Mouse (Mus musculus): ENCODE measurements around the gene Nucb1.
A peak's percentile ranks its signal among the peaks of the same experiment; 100 is the strongest.
"Not testable (repeated sequence)": the region's sequence is repeated elsewhere in the genome, so short reads cannot be mapped to it uniquely, and the experiment has no call there.

Gene Nucb1

DNA sequence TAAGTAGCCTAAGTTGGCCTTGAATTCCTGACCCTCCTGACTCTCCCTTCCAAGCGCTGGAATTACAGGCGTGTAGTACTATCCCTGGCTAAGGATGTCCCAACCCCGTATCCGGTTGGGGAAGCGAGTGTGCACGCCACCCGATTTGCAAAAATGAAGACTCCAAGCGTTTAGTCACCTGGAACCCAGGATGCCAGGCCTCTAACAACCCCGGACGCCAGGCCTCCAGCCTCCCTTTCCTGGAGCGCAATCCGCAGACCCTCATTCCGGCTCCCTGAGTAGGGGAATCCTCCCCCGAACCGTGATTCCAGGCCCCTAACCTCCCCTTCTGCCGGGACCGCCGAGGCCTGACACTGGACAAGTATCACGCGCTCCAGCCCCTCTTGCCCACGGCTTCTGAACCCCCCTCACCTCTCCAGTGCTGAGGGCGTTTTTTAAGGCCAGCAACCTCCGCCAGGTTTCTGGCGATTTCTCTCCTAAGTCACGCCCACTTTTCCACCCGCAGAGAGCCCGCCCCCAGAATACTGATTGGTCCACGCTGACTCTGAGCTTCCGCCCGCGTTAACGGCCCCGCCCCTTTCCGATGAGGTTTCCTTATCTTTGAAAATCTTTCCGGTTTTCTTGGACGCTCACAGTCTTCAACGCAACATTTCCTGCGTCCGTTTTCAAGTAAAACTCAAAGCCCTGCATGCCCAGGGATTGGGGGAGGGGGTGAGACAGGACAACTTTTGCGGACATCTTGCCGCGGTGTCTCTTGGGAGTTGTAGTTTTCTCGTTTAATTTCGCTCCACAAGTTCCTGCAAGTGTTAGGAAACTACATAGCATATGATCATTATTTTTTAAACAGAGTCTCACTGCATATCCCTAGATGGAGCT, at the start of gene Nucb1:
Nucb1 (minus strand) TSS at position 495 of the 876 bp plus-strand sequence.
- peak; percentile 88 for DNase-seq (ENCODE audit: extremely low read depth, insufficient read length, low spot score)

GRCm38 (mm10) chr7:45558907-45559306, 48.7 kb upstream of the Nucb1 start:
- DNase-seq (ENCODE audit: extremely low read depth, insufficient read length, low spot score), result no peak

DNA sequence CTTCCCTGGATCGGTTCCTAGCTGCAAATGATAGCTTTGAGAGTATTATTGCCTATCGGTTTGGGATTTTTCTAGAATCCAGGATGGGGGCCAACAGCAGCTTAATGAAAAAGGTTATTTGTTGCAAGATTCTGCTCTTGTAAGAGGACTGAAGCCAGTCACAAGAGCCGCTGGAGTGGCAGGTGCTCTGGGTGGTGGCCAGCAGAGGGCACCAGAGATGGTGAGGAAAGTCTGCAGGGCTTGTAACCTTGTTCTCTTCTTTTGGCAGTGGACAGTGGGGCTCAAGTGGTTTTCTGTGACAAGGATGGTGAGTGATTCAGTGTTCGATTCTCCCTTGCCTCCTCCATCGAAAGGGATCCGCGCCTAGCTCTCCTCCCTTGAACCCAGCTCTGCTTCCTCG, 45.6 kb upstream of the Nucb1 start:
- DNase-seq (ENCODE audit: extremely low read depth, insufficient read length, low spot score), result peak; percentile 66

- no peak for DNase-seq (ENCODE audit: extremely low read depth, insufficient read length, low spot score)
Measured at GRCm38 (mm10) chr7:45554744-45555143, 44.5 kb upstream of the Nucb1 start, which contains the start of gene Hsd17b14. TSS of gene Hsd17b14 (plus strand) at chr7:45554893.

DNA sequence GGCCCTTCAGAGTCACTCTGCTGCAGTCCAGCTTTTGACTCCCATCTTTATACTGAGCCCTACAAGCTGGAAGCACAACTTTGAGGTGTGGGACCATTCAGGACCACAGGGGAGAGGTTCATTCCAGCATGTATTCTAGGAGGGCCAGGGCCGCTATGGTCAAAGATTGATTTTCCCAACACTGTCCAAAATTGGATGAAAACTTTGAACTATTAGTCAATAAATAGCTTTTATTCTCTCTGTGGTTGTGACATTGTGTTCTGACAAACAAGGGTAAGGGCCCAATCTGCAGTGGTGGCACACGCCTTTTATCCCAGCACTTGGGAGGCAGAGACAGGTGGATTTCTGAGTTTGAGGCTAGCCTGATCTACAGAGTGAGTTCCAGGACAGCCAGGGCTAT, 43.8 kb upstream of the Nucb1 start:
- no peak for DNase-seq (ENCODE audit: extremely low read depth, insufficient read length, low spot score)

GRCm38 (mm10) chr7:45553519-45553918, 43.3 kb upstream of the Nucb1 start:
- DNase-seq (ENCODE audit: extremely low read depth, insufficient read length, low spot score), result no peak

DNA sequence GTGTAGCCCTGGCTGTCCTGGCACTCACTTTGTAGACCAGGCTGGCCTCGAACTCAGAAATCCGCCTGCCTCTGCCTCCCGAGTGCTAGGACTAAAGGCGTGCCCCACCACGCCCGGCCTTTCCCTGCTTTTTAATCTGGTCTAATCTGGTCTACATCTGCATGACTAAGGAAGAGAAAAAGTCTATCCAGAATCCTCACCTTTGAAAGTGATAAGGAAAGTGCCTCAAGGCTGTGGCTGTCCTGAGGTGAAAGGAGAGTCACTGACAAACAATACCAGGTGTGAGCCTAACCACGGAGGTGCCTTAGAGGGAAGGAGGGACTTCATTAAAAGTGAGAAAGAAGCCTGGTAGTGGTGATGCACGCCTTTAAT, 41.3 kb upstream of the Nucb1 start:
- no peak for DNase-seq (ENCODE audit: extremely low read depth, insufficient read length, low spot score)

GRCm38 (mm10) chr7:45550821-45551511, 40.8 kb upstream of the Nucb1 start:
- no peak for DNase-seq (ENCODE audit: extremely low read depth, insufficient read length, low spot score)

- DNase-seq (ENCODE audit: extremely low read depth, insufficient read length, low spot score), result no peak
Measured at GRCm38 (mm10) chr7:45549641-45550436, 39.6 kb upstream of the Nucb1 start.

DNA sequence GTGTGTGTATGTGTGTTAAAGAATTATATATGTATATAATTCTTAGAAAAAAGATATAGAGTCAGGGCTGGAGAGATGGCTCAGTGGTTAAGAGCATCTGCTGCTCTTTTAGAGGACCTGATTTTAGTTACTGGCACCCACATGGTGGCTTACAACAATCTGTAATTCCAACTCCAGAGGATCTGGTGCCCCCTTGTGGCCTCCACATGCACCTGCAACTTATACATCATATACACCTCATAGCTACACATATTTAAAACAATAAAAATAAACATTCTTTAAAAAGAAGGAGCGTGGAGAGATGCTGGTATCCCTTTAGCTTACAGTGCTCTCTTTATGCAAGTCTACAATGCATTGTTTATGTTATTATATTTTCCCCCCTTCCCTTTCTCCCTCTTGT, 34.3 kb upstream of the Nucb1 start:
- DNase-seq (ENCODE audit: extremely low read depth, insufficient read length, low spot score), result no peak

- DNase-seq (ENCODE audit: extremely low read depth, insufficient read length, low spot score), result no peak
Measured at GRCm38 (mm10) chr7:45540213-45540612, 30.0 kb upstream of the Nucb1 start.

- DNase-seq (ENCODE audit: extremely low read depth, insufficient read length, low spot score), result no peak
Measured at GRCm38 (mm10) chr7:45539095-45539494, 28.9 kb upstream of the Nucb1 start.

DNA sequence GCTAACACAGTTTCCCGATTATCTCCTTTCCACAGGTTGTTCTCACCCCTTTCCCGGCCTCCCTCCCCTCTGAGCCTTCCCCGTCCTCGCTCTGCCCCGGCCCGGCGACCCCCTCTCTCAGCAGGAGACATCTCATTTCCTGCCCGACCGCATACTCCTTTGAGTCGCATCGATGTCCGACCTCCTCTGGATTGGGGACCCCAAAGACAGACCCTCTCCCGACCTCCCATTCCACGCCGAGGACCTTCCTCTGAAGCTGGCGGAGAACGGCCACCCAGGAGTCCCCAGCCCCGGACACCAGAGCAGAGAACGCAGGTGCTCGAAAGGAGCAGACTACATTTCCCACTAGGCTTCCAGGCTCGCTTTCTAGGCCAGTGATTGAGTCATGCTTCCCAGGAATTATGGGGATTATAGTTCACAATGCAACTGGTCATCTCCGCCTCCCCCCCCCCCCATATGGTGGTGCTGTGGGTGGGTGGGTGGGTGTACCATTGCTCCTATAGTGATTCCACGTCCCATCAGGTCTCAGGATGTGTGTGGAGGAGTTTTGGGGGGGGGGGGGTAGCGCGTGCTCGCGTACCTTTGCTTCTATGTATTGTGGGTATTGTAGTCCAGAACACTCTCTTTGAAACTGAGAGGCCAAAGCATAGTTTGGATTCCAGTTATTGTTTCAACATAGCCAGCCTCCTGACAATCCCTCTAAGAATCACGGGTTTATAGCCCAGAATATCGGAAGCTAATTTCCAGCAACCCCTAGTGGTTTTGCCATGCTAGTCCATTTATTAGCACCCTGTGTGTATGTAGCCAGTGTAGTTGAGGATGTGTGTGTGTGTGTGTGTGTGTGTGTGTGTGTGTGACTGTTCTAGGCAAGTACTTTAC, 28.2 kb upstream of the Nucb1 start:
- DNase-seq (ENCODE audit: extremely low read depth, insufficient read length, low spot score), result no peak

DNA sequence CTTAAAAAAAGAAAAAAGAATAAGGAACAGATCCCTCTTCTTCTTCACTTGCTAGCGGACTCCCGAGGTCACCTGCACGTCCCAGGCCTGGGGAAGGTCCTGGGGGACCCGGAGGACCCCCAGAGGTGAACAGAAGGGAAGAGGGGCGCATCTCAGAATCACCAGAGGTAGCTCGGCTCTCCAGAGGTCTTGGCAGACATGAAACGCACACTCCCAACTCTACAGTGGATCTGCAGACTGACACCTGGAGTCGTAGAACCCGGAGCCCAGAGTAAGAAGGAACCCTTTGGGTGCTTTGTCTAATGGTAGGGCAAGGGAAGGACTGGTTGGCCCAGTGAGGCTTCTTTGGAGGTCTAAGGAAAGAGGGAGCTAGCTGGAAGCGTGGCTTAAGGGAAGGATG, 27.4 kb upstream of the Nucb1 start:
- no peak for DNase-seq (ENCODE audit: extremely low read depth, insufficient read length, low spot score)

GRCm38 (mm10) chr7:45535676-45536075, 25.5 kb upstream of the Nucb1 start:
- DNase-seq (ENCODE audit: extremely low read depth, insufficient read length, low spot score), result no peak

DNA sequence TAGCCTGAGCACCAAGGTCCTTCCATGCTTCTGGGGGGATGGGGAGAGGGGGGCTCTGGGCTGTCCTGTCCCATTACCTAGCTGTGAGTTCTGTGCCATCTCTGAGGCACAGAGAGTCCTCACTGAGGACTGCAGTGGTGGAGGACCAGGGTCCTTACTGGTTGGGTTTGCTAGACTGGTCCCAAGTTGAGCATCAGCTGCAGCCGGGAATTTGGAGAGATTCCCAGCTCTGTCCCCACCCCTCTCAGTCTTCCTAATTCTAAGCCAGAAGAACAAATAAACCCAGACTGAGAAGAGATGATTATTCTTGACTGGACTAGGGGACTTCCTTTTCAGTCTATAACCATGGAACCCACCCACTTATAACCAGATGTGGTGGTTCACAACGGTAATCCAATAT, 20.4 kb upstream of the Nucb1 start:
- DNase-seq (ENCODE audit: extremely low read depth, insufficient read length, low spot score), result no peak

- no peak for DNase-seq (ENCODE audit: extremely low read depth, insufficient read length, low spot score)
Measured at GRCm38 (mm10) chr7:45529461-45529860, 19.3 kb upstream of the Nucb1 start.

DNA sequence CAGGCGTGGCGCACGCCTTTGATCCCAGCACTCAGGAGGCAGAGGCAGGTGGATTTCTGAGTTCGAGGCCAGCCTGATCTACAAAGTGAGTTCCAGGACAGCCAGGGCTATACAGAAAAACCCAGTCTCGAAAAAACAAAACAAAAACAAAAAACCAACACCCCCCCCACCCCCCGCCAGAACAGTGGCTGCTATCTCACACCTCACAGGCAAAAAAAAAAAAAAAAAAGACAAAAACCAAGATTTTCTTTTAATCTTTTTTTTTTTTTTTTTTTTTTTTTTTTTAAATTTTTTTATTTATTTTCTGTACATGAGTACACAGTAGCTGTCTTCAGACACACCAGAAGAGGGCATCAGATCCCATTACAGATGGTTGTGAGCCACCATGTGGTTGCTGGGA, 17.0 kb upstream of the Nucb1 start:
- DNase-seq (ENCODE audit: extremely low read depth, insufficient read length, low spot score), result not testable (repeated sequence)

GRCm38 (mm10) chr7:45526474-45527120, 16.4 kb upstream of the Nucb1 start:
- DNase-seq (ENCODE audit: extremely low read depth, insufficient read length, low spot score), result no peak

Data from 3134 (cell line).